Mouse (Mus musculus) CH12.LX (cell line): ENCODE results near the gene March6. TPM values are rescaled to one million over a fixed set of nuclear protein-coding genes. Genes with fewer than 3 reads are reported as not detected.

Experiments
- DNase-seq: peaks from one replicate; pipeline ENCODE4 v3.0.0-alpha.2; 2013; ENCODE audit errors: extremely low read depth
- H3K27ac ChIP-seq: 2 replicates; pipeline ENCODE4 v1.5.1; 2012; ENCODE audit warnings: low read depth, mild to moderate bottlenecking, control low read depth, moderate library complexity; ENCODE audit not compliant: insufficient read depth
- H3K27me3 ChIP-seq: replicated peaks from 2 replicates; pipeline ENCODE3; 2012; ENCODE audit warnings: inconsistent platforms
- H3K36me3 ChIP-seq, 2 experiments: replicated peaks in 1 of 2; 2 replicates each; pipeline versions ENCODE3 to v1.6.1; 2012; ENCODE audit warnings: inconsistent platforms in 1 of 2, low read length in 1 of 2, mild to moderate bottlenecking in 1 of 2, mixed read lengths in 1 of 2, moderate library complexity in 1 of 2; ENCODE audit not compliant: control insufficient read depth in 1 of 2, insufficient read depth in 1 of 2
- H3K4me1 ChIP-seq, 2 experiments: 2 replicates each; pipeline ENCODE4 v1.6.1; 2012; ENCODE audit warnings: inconsistent platforms in 1 of 2, moderate library complexity in 1 of 2; ENCODE audit not compliant: insufficient read depth in 2 of 2, control insufficient read depth in 1 of 2
- H3K4me2 ChIP-seq: 2 replicates; pipeline ENCODE4 v1.6.1; 2012; ENCODE audit warnings: low read depth, mild to moderate bottlenecking, control low read depth; ENCODE audit not compliant: poor library complexity, insufficient read depth, severe bottlenecking
- H3K4me3 ChIP-seq, 3 experiments: fragments of 150-350 bp in 1 of 3; sonication (generic) in 1 of 3; replicated peaks in 1 of 3; 2 replicates each; pipeline versions ENCODE3 to v1.5.1; 2011 to 2012; ENCODE audit warnings: low read depth in 2 of 3, low read length in 2 of 3, mild to moderate bottlenecking in 2 of 3, moderate library complexity in 2 of 3, control low read depth in 1 of 3, improper control_type of control experiment in 1 of 3, inconsistent platforms in 1 of 3, mixed read lengths in 1 of 3; ENCODE audit not compliant: poor library complexity in 1 of 3
- H3K79me2 ChIP-seq: replicated peaks from 2 replicates; pipeline ENCODE4 v1.6.1; 2012; ENCODE audit warnings: mild to moderate bottlenecking, moderate library complexity; ENCODE audit not compliant: control insufficient read depth, poor library complexity, insufficient read depth, severe bottlenecking; ENCODE audit errors: extremely low read depth
- H3K9ac ChIP-seq: 2 replicates; pipeline ENCODE4 v1.6.1; 2012; ENCODE audit warnings: low read depth, mild to moderate bottlenecking, control low read depth, moderate library complexity; ENCODE audit not compliant: insufficient read depth
- H3K9me3 ChIP-seq: replicated peaks from 2 replicates; pipeline ENCODE3; 2012; ENCODE audit warnings: low read length, inconsistent platforms, mixed read lengths
- BHLHE40 ChIP-seq: IDR thresholded peaks from 2 replicates; pipeline ENCODE4 v1.6.1; 2011; ENCODE audit warnings: mild to moderate bottlenecking, low read depth, low read length, improper control_type of control experiment
- CHD1 ChIP-seq: IDR thresholded peaks from 2 replicates; pipeline ENCODE4 v1.6.1; 2012; ENCODE audit warnings: low read depth, low read length, improper control_type of control experiment, inconsistent platforms
- CHD2 ChIP-seq: IDR thresholded peaks from 2 replicates; pipeline ENCODE4 v1.6.1; 2011; ENCODE audit warnings: low read length, improper control_type of control experiment
- CTCF ChIP-seq, 2 experiments: IDR thresholded peaks in 1 of 2; conservative IDR thresholded peaks in 1 of 2; 2 replicates each; pipeline ENCODE4 v1.5.1; 2011 to 2012; ENCODE audit warnings: low read depth in 2 of 2, low read length in 2 of 2, improper control_type of control experiment in 1 of 2, inconsistent platforms in 1 of 2, mild to moderate bottlenecking in 1 of 2, moderate library complexity in 1 of 2
- E2F4 ChIP-seq: IDR thresholded peaks from 2 replicates; pipeline ENCODE4 v1.6.1; 2011; ENCODE audit warnings: low read depth, low read length, improper control_type of control experiment; ENCODE audit not compliant: insufficient replicate concordance
- ELF1 ChIP-seq: IDR thresholded peaks from 2 replicates; pipeline ENCODE4 v1.6.1; 2014; ENCODE audit warnings: low read depth, mild to moderate bottlenecking, inconsistent platforms, low read length, improper control_type of control experiment
- EP300 ChIP-seq: IDR thresholded peaks from 2 replicates; pipeline ENCODE4 v1.6.1; 2011; ENCODE audit warnings: low read length, improper control_type of control experiment
- ETS1 ChIP-seq: conservative IDR thresholded peaks from 2 replicates; pipeline ENCODE4 v1.6.1; 2012; ENCODE audit warnings: low read depth, mild to moderate bottlenecking, inconsistent platforms, low read length, improper control_type of control experiment, moderate library complexity
- GABPA ChIP-seq: IDR thresholded peaks from 2 replicates; pipeline ENCODE4 v1.6.1; 2012; ENCODE audit warnings: low read depth, low read length, improper control_type of control experiment, inconsistent platforms; ENCODE audit not compliant: insufficient replicate concordance
- HCFC1 ChIP-seq: IDR thresholded peaks from 2 replicates; pipeline ENCODE4 v1.6.1; 2012; ENCODE audit warnings: low read depth, mild to moderate bottlenecking, inconsistent platforms, low read length, improper control_type of control experiment
- IRF4 ChIP-seq: IDR thresholded peaks from 2 replicates; pipeline ENCODE4 v1.6.1; 2014; ENCODE audit warnings: low read depth, mild to moderate bottlenecking, inconsistent platforms, low read length, improper control_type of control experiment
- JUN ChIP-seq: IDR thresholded peaks from 2 replicates; pipeline ENCODE4 v1.6.1; 2011; ENCODE audit warnings: low read depth, mild to moderate bottlenecking, low read length, improper control_type of control experiment, moderate library complexity; ENCODE audit not compliant: insufficient read depth
- JUND ChIP-seq: conservative IDR thresholded peaks from 2 replicates; pipeline ENCODE4 v1.6.1; 2011; ENCODE audit warnings: low read depth, low read length, improper control_type of control experiment
- KAT2A ChIP-seq: IDR thresholded peaks from 2 replicates; pipeline ENCODE4 v1.6.1; 2012; ENCODE audit warnings: low read length, improper control_type of control experiment, inconsistent platforms; ENCODE audit not compliant: insufficient replicate concordance
- MAFK ChIP-seq: IDR thresholded peaks from 2 replicates; pipeline ENCODE4 v1.6.1; 2011; ENCODE audit warnings: low read length, improper control_type of control experiment; ENCODE audit not compliant: insufficient replicate concordance
- MAX ChIP-seq: IDR thresholded peaks from 2 replicates; pipeline ENCODE4 v1.6.1; 2011; ENCODE audit warnings: low read length, improper control_type of control experiment
- MAZ ChIP-seq: IDR thresholded peaks from 2 replicates; pipeline ENCODE4 v1.6.1; 2012; ENCODE audit warnings: low read depth, mild to moderate bottlenecking, inconsistent platforms, low read length, improper control_type of control experiment, moderate library complexity
- MEF2A ChIP-seq: IDR thresholded peaks from 2 replicates; pipeline ENCODE4 v1.6.1; 2014; ENCODE audit warnings: low read depth, mild to moderate bottlenecking, inconsistent platforms, low read length, improper control_type of control experiment, borderline replicate concordance
- MXI1 ChIP-seq: IDR thresholded peaks from 2 replicates; pipeline ENCODE4 v1.6.1; 2011; ENCODE audit warnings: mild to moderate bottlenecking, low read depth, low read length, improper control_type of control experiment
- MYC ChIP-seq: IDR thresholded peaks from 2 replicates; pipeline ENCODE4 v1.6.1; 2011; ENCODE audit warnings: low read depth, mild to moderate bottlenecking, improper control_type of control experiment, low read length
- NELFE ChIP-seq: IDR thresholded peaks from 2 replicates; pipeline ENCODE4 v1.6.1; 2011; ENCODE audit warnings: low read depth, low read length, improper control_type of control experiment
- NRF1 ChIP-seq: IDR thresholded peaks from 2 replicates; pipeline ENCODE4 v1.6.1; 2014; ENCODE audit warnings: low read depth, mild to moderate bottlenecking, inconsistent platforms, low read length, improper control_type of control experiment, moderate library complexity
- PAX5 ChIP-seq: IDR thresholded peaks from 2 replicates; pipeline ENCODE4 v1.6.1; 2012; ENCODE audit warnings: low read length, inconsistent platforms, mixed read lengths
- POLR2A ChIP-seq: IDR thresholded peaks from 2 replicates; pipeline ENCODE4 v1.6.1; 2011; ENCODE audit warnings: low read depth, mild to moderate bottlenecking, improper control_type of control experiment, low read length
- POLR2AphosphoS2 ChIP-seq: IDR thresholded peaks from 2 replicates; pipeline ENCODE4 v1.6.1; 2011; ENCODE audit warnings: low read depth, low read length, improper control_type of control experiment
- RAD21 ChIP-seq: IDR thresholded peaks from 2 replicates; pipeline ENCODE4 v1.6.1; 2011; ENCODE audit warnings: low read depth, mild to moderate bottlenecking, low read length, improper control_type of control experiment, moderate library complexity
- RCOR1 ChIP-seq: conservative IDR thresholded peaks from 2 replicates; pipeline ENCODE4 v1.6.1; 2012; ENCODE audit warnings: low read depth, mild to moderate bottlenecking, inconsistent platforms, low read length, improper control_type of control experiment
- SIN3A ChIP-seq: IDR thresholded peaks from 2 replicates; pipeline ENCODE4 v1.6.1; 2012; ENCODE audit warnings: low read length, improper control_type of control experiment, inconsistent platforms
- SMC3 ChIP-seq: IDR thresholded peaks from 2 replicates; pipeline ENCODE4 v1.6.1; 2011; ENCODE audit warnings: low read depth, low read length, improper control_type of control experiment
- TBP ChIP-seq: conservative IDR thresholded peaks from 2 replicates; pipeline ENCODE4 v1.6.1; 2011; ENCODE audit warnings: low read depth, low read length, improper control_type of control experiment
- TCF12 ChIP-seq: IDR thresholded peaks from 2 replicates; pipeline ENCODE4 v1.6.1; 2014; ENCODE audit warnings: low read depth, mild to moderate bottlenecking, inconsistent platforms, low read length, improper control_type of control experiment
- UBTF ChIP-seq: IDR thresholded peaks from 2 replicates; pipeline ENCODE4 v1.6.1; 2012; ENCODE audit warnings: low read depth, mild to moderate bottlenecking, inconsistent platforms, low read length, improper control_type of control experiment, moderate library complexity
- USF1 ChIP-seq: IDR thresholded peaks from 2 replicates; pipeline ENCODE4 v1.6.1; 2014; ENCODE audit warnings: low read depth, mild to moderate bottlenecking, inconsistent platforms, low read length, improper control_type of control experiment
- USF2 ChIP-seq: conservative IDR thresholded peaks from 2 replicates; pipeline ENCODE4 v1.6.1; 2011; ENCODE audit warnings: low read depth, low read length, improper control_type of control experiment
- ZC3H11A ChIP-seq: IDR thresholded peaks from 2 replicates; pipeline ENCODE4 v1.6.1; 2012; ENCODE audit warnings: low read depth, mild to moderate bottlenecking, inconsistent platforms, low read length, improper control_type of control experiment
- ZKSCAN1 ChIP-seq: IDR thresholded peaks from 2 replicates; pipeline ENCODE4 v1.6.1; 2012; ENCODE audit warnings: low read depth, inconsistent platforms, low read length, improper control_type of control experiment, borderline replicate concordance
- ZMIZ1 ChIP-seq: IDR thresholded peaks from 2 replicates; pipeline ENCODE4 v1.6.1; 2012; ENCODE audit warnings: low read depth, mild to moderate bottlenecking, inconsistent platforms, low read length, improper control_type of control experiment
- ZNF384 ChIP-seq: IDR thresholded peaks from 2 replicates; pipeline ENCODE4 v1.6.1; 2012; ENCODE audit warnings: low read depth, low read length, improper control_type of control experiment, inconsistent platforms
- dilution Hi-C: fragments of 300-500 bp; cut with MboI; formaldehyde crosslinking; loops from 2 replicates; pipeline ENCODE4 v1.14.3; 2020; ENCODE audit warnings: low sequenced_read_pairs; ENCODE audit not compliant: extremely low pct_unique_long_range_greater_than_20kb, extremely low pct_ligation_motif_present
- in situ Hi-C: fragments of 300-500 bp; cut with MboI; formaldehyde crosslinking; loops from 3 replicates; pipeline ENCODE4 v1.14.3; 2019; ENCODE audit warnings: low sequenced_read_pairs, low pct_ligation_motif_present, low pct_unique_long_range_greater_than_20kb, mixed read lengths
- polyA plus RNA-seq: library from polyadenylated mRNA; unstranded; fragments of >175 nt; gene quantifications from 2 replicates; pipeline ENCODE4 v1.2.1, GENCODE M21; 2012; ENCODE audit warnings: low read depth; ENCODE audit not compliant: insufficient read length
- total RNA-seq, 2 experiments: library from RNA; depleted of rRNA; stranded (reverse); fragments of 300-350 nt in 1 of 2; fragments of >200 nt in 1 of 2; gene quantifications; 2 replicates each; pipeline ENCODE4 v1.2.3; 2012 to 2014

March6 gene
- total and polyA plus RNA-seq, 3 experiments: 18.3 to 41.4 (median 29.1) TPM

GRCm38 (mm10) chr15:31447121-31447520, 83.7 kb downstream of the March6 start:
- no peaks in the 10 kb centered on the region for H3K79me2 ChIP-seq
- H3K9me3 ChIP-seq: no peaks in the 10 kb centered on the region
- H3K4me2 ChIP-seq: peak overlapping the region; percentile 65
- no peaks in the 10 kb centered on the region for H3K27me3 ChIP-seq
- H3K27ac ChIP-seq: no peak overlapping the region
- no peak for TF ChIP-seq EP300
- no peak for TF ChIP-seq CHD2
- TF ChIP-seq POLR2AphosphoS2: no peak
- TF ChIP-seq MXI1: peak; percentile 33; the same call in 1 of the 2 replicates
- no peak for TF ChIP-seq ETS1
- no peak for TF ChIP-seq JUN
- TF ChIP-seq ZNF384: no peak
- TF ChIP-seq MAZ: no peak
- no peak; the same call in none of the 2 replicates for TF ChIP-seq RAD21
- no peak for TF ChIP-seq HCFC1
- no peak for TF ChIP-seq POLR2A
- TF ChIP-seq USF2: no peak
- no peak for TF ChIP-seq PAX5
- TF ChIP-seq BHLHE40: 0 out of 2 replicates have a peak, but pooled peaks have one; percentile 14
- TF ChIP-seq SMC3: peak; percentile 96
- TF ChIP-seq ZMIZ1: no peak
- 0 out of 2 replicates have a peak, but pooled peaks have one; percentile 14 for TF ChIP-seq IRF4
- TF ChIP-seq NELFE: peak; percentile 28; the same call in 1 of the 2 replicates
- no peak for TF ChIP-seq MYC
- TF ChIP-seq KAT2A: no peak
- TF ChIP-seq RCOR1: no peak
- TF ChIP-seq ZC3H11A: peak; percentile 81
- no peak for TF ChIP-seq TBP
- TF ChIP-seq TCF12: no peak
- TF ChIP-seq JUND: no peak
- no peak for TF ChIP-seq MAX
- TF ChIP-seq ELF1: no peak
- no peak for TF ChIP-seq MEF2A
- TF ChIP-seq UBTF: no peak
- no peak for TF ChIP-seq E2F4
- TF ChIP-seq ZKSCAN1: no peak
- TF ChIP-seq USF1: no peak
- TF ChIP-seq GABPA: no peak
- TF ChIP-seq MAFK: no peak
- no peak for TF ChIP-seq CHD1
- no peak for TF ChIP-seq NRF1
- peak; percentile 73 to 97; a peak in 3 of 4 replicates for TF ChIP-seq CTCF (conservative IDR thresholded peaks at IDR 0.05 in 1 of 2, IDR thresholded peaks at IDR 0.05 in 1 of 2; ENCODE audit: low read depth in 2 of 2, low read length in 2 of 2)
- TF ChIP-seq SIN3A: no peak; the same call in 1 of the 2 replicates
- dilution Hi-C loops (no loop called here), in situ Hi-C loops (loop anchor here (25.0 kb wide), 1 partner anchor 510 kb away; no protein-coding TSS in a partner anchor)
- no peaks in the 10 kb centered on the region for H3K36me3 ChIP-seq
- peak; percentile 79 for DNase-seq
- no peak overlapping the region for H3K9ac ChIP-seq
- peaks cover 4 to 8% of the 10 kb centered on the region in 2 experiments for H3K4me1 ChIP-seq
- no peak overlapping the region for H3K4me3 ChIP-seq
